In genomic region chr5:24906844-24907243, GRCm38 (mm10) we compare ENCODE assay signal across 8 mouse cellular contexts.
A peak's percentile ranks its signal among the peaks of the same experiment; 100 is the strongest.
DNase-seq lines count a peak whose midpoint lies in the region; ATAC-seq and TF ChIP-seq lines count a peak whose summit lies in the region.

No protein-coding gene starts in this region.

- H3K27me3 ChIP-seq in lung, embryonic 14.5 days (ENCODE audit: insufficient read depth, low read length), result no peaks in the 10 kb centered on the region
- H3K27me3 ChIP-seq in intestine, embryonic 16.5 days (replicated peaks; ENCODE audit: control insufficient read depth, insufficient read depth, low read length), result no peaks in the 10 kb centered on the region
- H3K27me3 ChIP-seq in neural tube, embryonic 15.5 days (replicated peaks), result no peaks in the 10 kb centered on the region

- TF ChIP-seq CTCF in lung, embryonic 14.5 days (IDR thresholded peaks at IDR 0.05; ENCODE audit: low read depth), result no peak

- H3K4me1 ChIP-seq in lung, embryonic 14.5 days (ENCODE audit: insufficient read depth), result peaks cover 8% of the 10 kb centered on the region; the same call in 1 of the 2 replicates
- peaks cover 6% of the 10 kb centered on the region; the same call in 1 of the 2 replicates for H3K4me1 ChIP-seq in intestine, embryonic 16.5 days (ENCODE audit: control insufficient read depth, insufficient read depth, low read length)
- peaks cover 22% of the 10 kb centered on the region for H3K4me1 ChIP-seq in neural tube, embryonic 15.5 days

- WGBS in lung, embryonic 14.5 days, result 59% methylated on average over 9 of the region's 9 CpGs
- WGBS in intestine, embryonic 16.5 days, result 75% methylated on average over 9 of the region's 9 CpGs
- 42% methylated on average over 9 of the region's 9 CpGs for WGBS in neural tube, embryonic 15.5 days

- H3K4me3 ChIP-seq in lung, embryonic 14.5 days (ENCODE audit: low read depth, low read length), result peak overlapping the region; percentile 79
- peak overlapping the region; percentile 84 for H3K4me3 ChIP-seq in intestine, embryonic 16.5 days (ENCODE audit: low read length)
- H3K4me3 ChIP-seq in neural tube, embryonic 15.5 days (replicated peaks), result peak overlapping the region; percentile 92

- no peak overlapping the region; the same call in 1 of the 2 replicates for H3K9ac ChIP-seq in lung, embryonic 14.5 days
- peak overlapping the region; percentile 88 for H3K9ac ChIP-seq in intestine, embryonic 16.5 days (ENCODE audit: low read depth, low read length)
- peak overlapping the region; percentile 92; the same call in 1 of the 2 replicates for H3K9ac ChIP-seq in neural tube, embryonic 15.5 days (replicated peaks)

- peak; percentile 41 for DNase-seq in cerebellum, adult 11-12 months
- no peak for DNase-seq in cerebellum, adult 11 months
- DNase-seq in lung, embryonic 14.5 days, result no peak
- no peak for DNase-seq in lung, postnatal 25 days (ENCODE audit: low spot score)
- DNase-seq in lung, postnatal 4 days, result no peak
- DNase-seq in frontal cortex, adult 2 months (ENCODE audit: extremely low spot score in 1 of 2, low spot score in 1 of 2), result no peak

- peak overlapping the region; percentile 81 for H3K4me2 ChIP-seq in lung, embryonic 14.5 days
- peak overlapping the region; percentile 83 for H3K4me2 ChIP-seq in intestine, embryonic 16.5 days (ENCODE audit: low read depth, low read length)
- peak overlapping the region; percentile 71 for H3K4me2 ChIP-seq in neural tube, embryonic 15.5 days

- no peak overlapping the region for H3K27ac ChIP-seq in lung, embryonic 14.5 days (ENCODE audit: low read depth)
- H3K27ac ChIP-seq in intestine, embryonic 16.5 days (ENCODE audit: low read length), result no peak overlapping the region
- H3K27ac ChIP-seq in neural tube, embryonic 15.5 days (replicated peaks), result peak overlapping the region; percentile 95

- ATAC-seq in lung, embryonic 14.5 days (ENCODE audit: insufficient read depth), result no peak
- no peak for ATAC-seq in intestine, embryonic 16.5 days
- no peak for ATAC-seq in neural tube, embryonic 15.5 days (ENCODE audit: low FRiP score)

- H3K9me3 ChIP-seq in lung, embryonic 14.5 days (ENCODE audit: low read depth, low read length), result no peaks in the 10 kb centered on the region
- H3K9me3 ChIP-seq in intestine, embryonic 16.5 days (ENCODE audit: control insufficient read depth, low read length), result no peaks in the 10 kb centered on the region
- no peaks in the 10 kb centered on the region for H3K9me3 ChIP-seq in neural tube, embryonic 15.5 days (replicated peaks)

- no peaks in the 10 kb centered on the region for H3K36me3 ChIP-seq in lung, embryonic 14.5 days (ENCODE audit: insufficient read depth)
- H3K36me3 ChIP-seq in intestine, embryonic 16.5 days (ENCODE audit: control insufficient read depth, insufficient read depth, low read length), result no peaks in the 10 kb centered on the region
- no peaks in the 10 kb centered on the region for H3K36me3 ChIP-seq in neural tube, embryonic 15.5 days
